Mouse (Mus musculus) lung, postnatal 0 days (tissue): ENCODE data around the gene Laptm5.

Experiments used
- CTCF ChIP-seq: IDR thresholded peaks from 2 replicates; pipeline ENCODE4 v1.5.1; 2016; ENCODE audit warnings: antibody characterized with exemption, mild to moderate bottlenecking
- EP300 ChIP-seq: IDR thresholded peaks from 2 replicates; pipeline ENCODE4 v1.6.1; 2016; ENCODE audit warnings: antibody characterized with exemption, mild to moderate bottlenecking, control low read depth

DNA sequence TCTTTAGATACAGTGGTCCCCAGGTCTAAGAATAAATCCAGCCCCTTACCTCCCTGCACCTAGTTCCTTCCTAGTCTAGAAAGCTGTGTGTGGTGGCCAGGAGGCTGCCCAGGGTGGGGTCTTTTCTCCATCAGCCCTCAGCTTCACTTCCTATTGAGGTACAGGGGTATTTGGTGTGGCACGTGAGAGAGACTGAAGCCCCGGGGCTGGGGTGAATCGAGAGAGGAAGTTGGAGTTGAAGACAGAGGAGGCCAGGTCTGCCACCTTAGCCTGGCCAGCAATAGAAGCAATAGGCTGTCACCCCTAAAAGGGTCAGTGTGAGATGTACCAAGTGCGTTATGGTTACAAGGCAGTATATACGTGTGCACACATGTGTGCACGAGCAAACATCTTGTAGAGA lies 7.0 kb upstream of the Laptm5 start:
- TF ChIP-seq CTCF (no peak), EP300 (no peak)
